Mouse (Mus musculus) heart, postnatal 0 days (tissue): ENCODE measurements at regions not wholly inside any gene's neighbourhood (a gene's known extent, or its start where the extent isn't known, plus 50 kb on each side); places are given as distances from the start of the nearest gene placed in this dataset.

Experiments used
- CTCF ChIP-seq: IDR thresholded peaks from 2 replicates; pipeline ENCODE4 v1.5.1; 2016; ENCODE audit warnings: antibody characterized with exemption, control low read depth, low read depth
- EP300 ChIP-seq: IDR thresholded peaks from 2 replicates; pipeline ENCODE4 v1.6.1; 2016; ENCODE audit warnings: antibody characterized with exemption, low read depth

GRCm38 (mm10) chr15:68359496-68359895 is 1858.8 kb upstream of the Lrrc6 start:
- TF ChIP-seq CTCF (no peak), EP300 (no peak)
